Mouse (Mus musculus) B cell, adult 62 days (primary cell): ENCODE results near the gene Olfr1026. TPM values are rescaled to one million over a fixed set of nuclear protein-coding genes. Genes with fewer than 3 reads are reported as not detected.

Source experiments
- total RNA-seq: library from RNA; stranded (reverse); gene quantifications from 4 replicates; pipeline ENCODE4 v1.2.4, GENCODE M21; 2023

Gene Olfr1026
- total RNA-seq: not detected in 4 replicates

GRCm38 (mm10) chr2:85921258-85921657 lies at the start of gene Olfr1026:
Olfr1026 (plus strand) TSS chr2:85921558.

GRCm38 (mm10) chr2:85885340-85885739 lies 36.0 kb upstream of the Olfr1026 start, which contains the start of gene Olfr1023:
Olfr1023 (plus strand) TSS chr2:85885640.

GRCm38 (mm10) chr2:85904952-85905351 lies 16.4 kb upstream of the Olfr1026 start, which contains the start of gene Olfr1024:
Olfr1024 (minus strand) TSS chr2:85905052.

GRCm38 (mm10) chr2:85914893-85915292 lies 6.5 kb upstream of the Olfr1026 start, which contains the start of gene Olfr1025-ps1:
Olfr1025-ps1 (plus strand) TSS chr2:85915193.

GRCm38 (mm10) chr2:85950137-85950536 lies 28.8 kb downstream of the Olfr1026 start, which contains the start of gene Olfr1028:
Olfr1028 (plus strand) TSS chr2:85950437.

GRCm38 (mm10) chr2:85973595-85973994 lies 52.2 kb downstream of the Olfr1026 start, which contains the start of gene Olfr1029:
Olfr1029 (plus strand) TSS chr2:85973895.

Other genes with a start within 250 kb of the Olfr1026 start
- not detected in 4 replicates for gene Olfr1006, start 242.8 kb upstream of the Olfr1026 start, total RNA-seq
- gene Olfr1008, start 232.1 kb upstream of the Olfr1026 start, total RNA-seq: not detected in 4 replicates
- gene Olfr1009, start 206.1 kb upstream of the Olfr1026 start, total RNA-seq: not detected in 4 replicates
- gene Olfr1012, start 158.8 kb upstream of the Olfr1026 start, total RNA-seq: not detected in 4 replicates
- gene Olfr1013, start 154.5 kb upstream of the Olfr1026 start, total RNA-seq: not detected in 4 replicates
- not detected in 4 replicates for gene Olfr1014, start 148.8 kb upstream of the Olfr1026 start, total RNA-seq
- not detected in 4 replicates for gene Olfr1015, start 139.5 kb upstream of the Olfr1026 start, total RNA-seq
- not detected in 4 replicates for gene Olfr1016, start 119.0 kb upstream of the Olfr1026 start, total RNA-seq
- gene Olfr1018, start 103.1 kb upstream of the Olfr1026 start, total RNA-seq: not detected in 4 replicates
- gene Olfr1019, start 76.1 kb upstream of the Olfr1026 start, total RNA-seq: not detected in 4 replicates
- gene Olfr1020, start 74.5 kb upstream of the Olfr1026 start, total RNA-seq: not detected in 4 replicates
- not detected in 4 replicates for gene Olfr1022, start 53.0 kb upstream of the Olfr1026 start, total RNA-seq
- gene Olfr1023, start 35.9 kb upstream of the Olfr1026 start, total RNA-seq: not detected in 4 replicates
- gene Olfr1024, start 16.5 kb upstream of the Olfr1026 start, total RNA-seq: not detected in 4 replicates
- gene Olfr1025-ps1, start 6.4 kb upstream of the Olfr1026 start, total RNA-seq: not detected in 4 replicates
- 0.15 TPM in 1 of 4 replicates, not detected in the others for gene Olfr1028, start 28.9 kb downstream of the Olfr1026 start, total RNA-seq
- gene Olfr1029, start 52.3 kb downstream of the Olfr1026 start, total RNA-seq: not detected in 4 replicates
- gene Olfr1030, start 57.7 kb downstream of the Olfr1026 start, total RNA-seq: not detected in 4 replicates
- gene Olfr1031, start 68.7 kb downstream of the Olfr1026 start, total RNA-seq: not detected in 4 replicates
- not detected in 4 replicates for gene Olfr1032, start 84.0 kb downstream of the Olfr1026 start, total RNA-seq
- not detected in 4 replicates for gene Olfr1033, start 99.1 kb downstream of the Olfr1026 start, total RNA-seq
- not detected in 4 replicates for gene Olfr1034, start 124.3 kb downstream of the Olfr1026 start, total RNA-seq
- not detected in 4 replicates for gene Olfr1036, start 152.4 kb downstream of the Olfr1026 start, total RNA-seq
- gene Olfr1037, start 165.8 kb downstream of the Olfr1026 start, total RNA-seq: not detected in 4 replicates
- not detected in 4 replicates for gene Olfr1039, start 214.4 kb downstream of the Olfr1026 start, total RNA-seq
- gene Olfr1040, start 225.2 kb downstream of the Olfr1026 start, total RNA-seq: not detected in 4 replicates
- not detected in 4 replicates for gene Olfr1042, start 240.3 kb downstream of the Olfr1026 start, total RNA-seq
- gene Olfr1043, start 246.0 kb downstream of the Olfr1026 start, total RNA-seq: not detected in 4 replicates